Mouse (Mus musculus): ENCODE measurements at regions not wholly inside any gene's neighbourhood (a gene's known extent, or its start where the extent isn't known, plus 50 kb on each side); places are given as distances from the start of the nearest gene placed in this dataset.

- TF ChIP-seq CTCF (IDR thresholded peaks at IDR 0.05; ENCODE audit: low read depth, low read length) (no peak), POLR2A (IDR thresholded peaks at IDR 0.05; ENCODE audit: insufficient read depth, low read length) (no peak)
Observed at GRCm38 (mm10) chr16:42466976-42467375, 126.5 kb upstream of the Gap43 start.
